Mouse (Mus musculus) midbrain, embryonic 15.5 days (tissue): ENCODE measurements around the gene Ccdc73. TPM values are rescaled to one million over a fixed set of nuclear protein-coding genes. Genes with fewer than 3 reads are reported as not detected.

Source experiments
- ATAC-seq: fragments of 200-750 bp; cut with Nextera tagmentation; replicated peaks from 2 replicates; pipeline ENCODE4 v1.8.0; 2017; ENCODE audit warnings: moderate TSS enrichment
- H3K27ac ChIP-seq: fragments of 300-500 bp; sonication (generic); 2 replicates; pipeline ENCODE4 v1.5.1; 2015; ENCODE audit warnings: mild to moderate bottlenecking, inconsistent platforms
- H3K27me3 ChIP-seq: fragments of 300-500 bp; sonication (generic); replicated peaks from 2 replicates; pipeline ENCODE4 v1.6.1; 2015; ENCODE audit warnings: inconsistent platforms
- H3K36me3 ChIP-seq: fragments of 300-500 bp; sonication (generic); replicated peaks from 2 replicates; pipeline ENCODE4 v1.6.1; 2015; ENCODE audit warnings: inconsistent platforms
- H3K4me1 ChIP-seq: fragments of 300-500 bp; sonication (generic); 2 replicates; pipeline ENCODE4 v1.6.1; 2015; ENCODE audit warnings: inconsistent platforms
- H3K4me2 ChIP-seq: fragments of 300-500 bp; sonication (generic); 2 replicates; pipeline ENCODE4 v1.6.1; 2015; ENCODE audit warnings: inconsistent platforms, mild to moderate bottlenecking, moderate library complexity
- H3K4me3 ChIP-seq: fragments of 300-500 bp; sonication (generic); 2 replicates; pipeline ENCODE4 v1.5.1; 2015; ENCODE audit warnings: mild to moderate bottlenecking, inconsistent platforms
- H3K9ac ChIP-seq: fragments of 300-500 bp; sonication (generic); 2 replicates; pipeline ENCODE4 v1.6.1; 2015; ENCODE audit warnings: mild to moderate bottlenecking, inconsistent platforms
- H3K9me3 ChIP-seq: fragments of 300-500 bp; sonication (generic); 2 replicates; pipeline ENCODE4 v1.6.1; 2016; ENCODE audit warnings: inconsistent platforms
- WGBS: fragments of 180-500 bp; shearing (Covaris S2); methylation state at CpG from one replicate; pipeline ENCODE4 v1.1.7; 2015; ENCODE audit warnings: mixed read lengths; 5-methylcytosine and 5-hydroxymethylcytosine counted together
- polyA plus RNA-seq: library from polyadenylated mRNA; unstranded; fragments of >200 nt; fragmentation: Nextera tagmentation; extraction: Ambion mirVana; gene quantifications from 2 replicates; pipeline ENCODE4 v1.2.1, GENCODE M21; 2015

Ccdc73 gene
- polyA plus RNA-seq, 1 experiment from 2014 or later, result 5.2 TPM

DNA sequence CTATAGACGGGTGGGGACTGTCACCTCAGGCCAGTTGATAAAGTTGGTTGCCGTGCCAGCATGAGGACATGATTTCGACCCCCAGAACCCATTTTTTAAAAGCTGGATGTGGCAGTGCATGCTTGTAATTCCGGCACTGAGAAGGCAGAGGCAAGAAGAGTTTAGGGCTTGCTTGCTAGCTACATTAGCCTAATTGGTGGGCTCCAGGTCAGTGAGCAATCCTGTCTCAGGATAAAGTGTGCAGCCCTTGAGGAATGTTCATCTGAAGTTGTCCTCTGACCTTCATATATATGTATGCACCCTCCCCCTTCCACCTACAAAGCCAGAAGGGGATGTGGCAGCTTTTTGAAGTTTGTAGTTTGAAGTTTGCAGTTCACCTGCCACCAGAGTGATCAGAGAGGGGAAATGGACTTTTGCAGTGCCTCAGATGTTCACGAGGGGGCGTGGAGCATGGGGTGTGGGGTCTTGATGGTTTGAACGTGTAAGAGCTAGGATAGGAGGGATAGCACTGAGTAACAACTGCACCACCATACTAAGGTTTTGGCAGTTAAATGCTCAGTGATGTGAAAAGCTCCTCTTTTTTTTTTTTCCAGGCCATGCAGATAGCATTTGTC is 170.5 kb downstream of the Ccdc73 start:
- Histone ChIP-seq H3K9ac (no peak overlapping the region), H3K36me3 (no peaks in the 10 kb centered on the region), H3K4me1 (no peaks in the 10 kb centered on the region), H3K27ac (no peak overlapping the region), H3K9me3 (no peaks in the 10 kb centered on the region), H3K4me3 (no peak overlapping the region), H3K27me3 (no peaks in the 10 kb centered on the region), H3K4me2 (no peak overlapping the region)
- ATAC-seq, result no peak
- 80% methylated on average over 7 of the region's 7 CpGs for WGBS

DNA sequence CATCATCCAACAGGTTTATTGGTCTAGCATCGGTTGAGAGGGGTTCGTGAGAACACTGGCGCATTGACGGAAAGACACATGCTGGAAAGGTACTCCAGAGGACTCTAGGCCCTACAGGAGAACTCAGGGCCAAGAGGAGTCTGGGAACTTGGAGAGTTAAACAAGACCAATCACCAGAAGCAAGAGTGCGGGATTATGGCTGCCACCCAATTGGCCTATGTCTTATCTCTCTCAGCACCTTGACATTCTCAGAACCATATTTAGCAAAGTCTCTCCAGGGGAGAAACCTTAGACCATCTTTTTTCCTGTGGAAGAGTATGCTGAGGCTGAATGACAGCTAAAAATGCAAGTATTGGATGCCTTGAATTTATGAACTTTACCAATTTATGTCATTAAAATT is 171.3 kb downstream of the Ccdc73 start:
- no peak for ATAC-seq
- no peak overlapping the region for H3K4me3 ChIP-seq
- H3K27ac ChIP-seq, result no peak overlapping the region
- no peak overlapping the region for H3K9ac ChIP-seq
- no peak overlapping the region for H3K4me2 ChIP-seq
- no peaks in the 10 kb centered on the region for H3K9me3 ChIP-seq
- no peaks in the 10 kb centered on the region for H3K4me1 ChIP-seq
- no peaks in the 10 kb centered on the region for H3K36me3 ChIP-seq
- WGBS, result 95% methylated on average over 5 of the region's 5 CpGs
- H3K27me3 ChIP-seq, result no peaks in the 10 kb centered on the region

DNA sequence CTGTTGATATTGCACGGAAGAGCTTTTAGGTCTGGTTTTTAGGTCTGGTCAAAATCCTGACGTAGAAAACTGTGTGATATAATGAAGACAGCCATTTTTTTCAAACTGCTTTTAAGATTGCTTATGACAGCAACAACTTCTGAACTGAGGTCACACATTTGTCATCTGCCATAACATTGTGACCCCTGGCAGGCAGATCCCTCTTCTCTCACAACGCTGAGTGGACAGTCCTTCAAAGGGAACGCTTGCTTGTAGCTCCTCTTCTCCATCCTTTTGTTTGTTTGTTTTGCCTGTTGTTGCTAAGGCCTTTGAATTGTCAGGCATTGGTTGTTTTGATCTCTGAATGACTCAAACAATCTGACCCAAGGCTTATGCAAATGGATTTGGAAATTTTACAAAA is 173.3 kb downstream of the Ccdc73 start:
- Histone ChIP-seq H3K36me3 (no peaks in the 10 kb centered on the region), H3K27me3 (no peaks in the 10 kb centered on the region), H3K4me2 (no peak overlapping the region), H3K9me3 (no peaks in the 10 kb centered on the region), H3K4me3 (no peak overlapping the region), H3K27ac (no peak overlapping the region), H3K4me1 (no peaks in the 10 kb centered on the region), H3K9ac (no peak overlapping the region)
- 79% methylated on average over 4 of the region's 4 CpGs for WGBS
- ATAC-seq, result no peak

DNA sequence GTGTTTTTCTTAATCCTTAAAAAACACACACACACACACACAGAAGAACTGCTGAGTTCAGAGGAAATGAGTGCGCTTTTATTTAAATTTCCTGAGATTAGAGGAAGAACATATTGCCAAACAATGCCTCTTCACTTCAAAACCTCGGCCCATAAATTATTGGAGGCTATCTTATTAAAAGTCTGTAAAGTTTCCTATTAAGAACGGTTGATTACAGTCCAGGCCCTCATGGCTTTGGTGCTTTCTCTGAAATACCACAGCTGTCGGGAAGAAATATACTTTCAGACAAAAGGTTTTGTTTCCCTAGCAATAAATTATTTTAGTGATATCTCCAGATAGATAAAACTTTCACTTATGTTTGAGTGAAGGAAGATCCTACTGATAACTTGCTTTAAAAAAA is 175.5 kb downstream of the Ccdc73 start:
- no peak overlapping the region for H3K9ac ChIP-seq
- H3K27me3 ChIP-seq, result no peaks in the 10 kb centered on the region
- no peaks in the 10 kb centered on the region for H3K4me1 ChIP-seq
- 75% methylated on average over 4 of the region's 4 CpGs for WGBS
- H3K4me2 ChIP-seq, result no peak overlapping the region
- no peak overlapping the region for H3K4me3 ChIP-seq
- no peak overlapping the region for H3K27ac ChIP-seq
- no peaks in the 10 kb centered on the region for H3K36me3 ChIP-seq
- H3K9me3 ChIP-seq, result no peaks in the 10 kb centered on the region
- ATAC-seq, result no peak

DNA sequence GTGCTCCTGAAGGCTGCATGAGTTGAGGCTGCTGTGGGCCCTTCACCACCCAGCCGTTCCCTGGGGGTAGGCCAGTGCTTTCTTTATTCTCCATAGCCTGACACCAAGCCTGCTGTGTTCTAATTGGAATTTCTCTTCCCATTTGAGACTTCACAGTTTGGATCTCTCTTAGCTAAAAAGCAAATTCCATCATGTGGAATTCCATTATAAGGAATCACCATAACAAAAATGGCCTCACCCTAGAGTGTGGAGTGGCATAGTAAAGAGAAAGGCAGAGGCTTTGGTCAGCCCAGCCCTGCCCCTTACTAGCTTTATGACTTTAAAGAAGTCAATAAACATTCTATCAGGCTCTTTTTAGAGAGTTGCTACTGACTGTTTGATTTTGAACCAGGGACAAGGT is 180.7 kb downstream of the Ccdc73 start:
- Histone ChIP-seq H3K27ac (no peak overlapping the region), H3K4me3 (no peak overlapping the region), H3K4me1 (no peaks in the 10 kb centered on the region), H3K9ac (no peak overlapping the region), H3K27me3 (no peaks in the 10 kb centered on the region), H3K36me3 (no peaks in the 10 kb centered on the region), H3K4me2 (no peak overlapping the region), H3K9me3 (no peaks in the 10 kb centered on the region)
- 15% methylated on average over 1 of the region's 1 CpGs for WGBS
- ATAC-seq, result no peak

DNA sequence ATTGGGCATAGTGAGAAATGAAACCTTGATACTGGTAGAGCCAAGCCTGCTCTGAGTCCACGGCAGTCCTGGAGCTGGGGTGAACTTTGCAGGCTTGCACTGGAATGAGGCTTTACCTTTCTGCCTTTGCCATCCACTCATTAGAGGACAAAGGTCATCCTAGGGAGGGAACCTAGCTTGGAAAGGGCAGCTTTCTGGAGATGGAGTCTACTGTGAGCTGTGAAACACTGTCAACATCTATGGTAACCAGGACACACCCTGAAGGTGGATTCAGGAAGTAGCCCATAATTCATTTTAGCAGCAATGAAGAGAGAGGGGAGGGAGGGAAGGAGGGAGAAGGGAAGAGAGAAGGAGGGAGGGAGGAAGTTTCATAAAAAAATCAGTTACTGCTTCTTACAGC is 187.9 kb downstream of the Ccdc73 start:
- Histone ChIP-seq H3K27me3 (no peaks in the 10 kb centered on the region), H3K4me3 (no peak overlapping the region), H3K9ac (no peak overlapping the region), H3K27ac (no peak overlapping the region), H3K4me1 (no peaks in the 10 kb centered on the region), H3K36me3 (no peaks in the 10 kb centered on the region), H3K4me2 (no peak overlapping the region), H3K9me3 (no peaks in the 10 kb centered on the region)
- WGBS, result 76% methylated on average over 1 of the region's 1 CpGs
- ATAC-seq, result no peak

DNA sequence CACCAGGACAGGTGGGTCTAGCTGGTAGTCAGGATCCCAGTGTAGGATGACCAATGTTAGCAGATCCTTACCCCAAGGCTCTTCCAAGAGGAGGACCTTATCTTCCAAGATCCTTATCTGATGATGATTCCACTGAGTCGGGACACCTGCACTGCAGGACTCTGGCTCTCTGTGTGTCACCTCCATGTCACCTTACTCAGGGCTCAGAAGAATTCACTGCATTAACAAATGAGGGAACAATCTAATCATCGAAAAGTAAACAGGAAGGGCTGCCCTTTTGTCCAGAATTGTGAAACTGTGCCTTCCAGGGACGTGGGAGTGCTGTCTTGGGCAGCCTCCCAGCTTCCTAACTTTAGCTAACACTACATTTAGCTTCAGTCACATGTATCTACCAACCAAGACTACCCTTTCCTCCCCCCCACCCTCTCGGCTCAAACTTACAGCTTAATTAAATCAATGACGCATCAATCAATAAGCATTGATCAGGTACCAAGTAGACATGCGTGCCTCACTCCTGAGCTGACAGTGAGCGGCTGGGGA is 191.0 kb downstream of the Ccdc73 start:
- no peak overlapping the region for H3K27ac ChIP-seq
- H3K9me3 ChIP-seq, result no peaks in the 10 kb centered on the region
- 74% methylated on average over 7 of the region's 7 CpGs for WGBS
- H3K9ac ChIP-seq, result no peak overlapping the region
- H3K27me3 ChIP-seq, result no peaks in the 10 kb centered on the region
- no peaks in the 10 kb centered on the region for H3K4me1 ChIP-seq
- no peak overlapping the region for H3K4me2 ChIP-seq
- ATAC-seq, result no peak
- H3K4me3 ChIP-seq, result no peak overlapping the region
- no peaks in the 10 kb centered on the region for H3K36me3 ChIP-seq

DNA sequence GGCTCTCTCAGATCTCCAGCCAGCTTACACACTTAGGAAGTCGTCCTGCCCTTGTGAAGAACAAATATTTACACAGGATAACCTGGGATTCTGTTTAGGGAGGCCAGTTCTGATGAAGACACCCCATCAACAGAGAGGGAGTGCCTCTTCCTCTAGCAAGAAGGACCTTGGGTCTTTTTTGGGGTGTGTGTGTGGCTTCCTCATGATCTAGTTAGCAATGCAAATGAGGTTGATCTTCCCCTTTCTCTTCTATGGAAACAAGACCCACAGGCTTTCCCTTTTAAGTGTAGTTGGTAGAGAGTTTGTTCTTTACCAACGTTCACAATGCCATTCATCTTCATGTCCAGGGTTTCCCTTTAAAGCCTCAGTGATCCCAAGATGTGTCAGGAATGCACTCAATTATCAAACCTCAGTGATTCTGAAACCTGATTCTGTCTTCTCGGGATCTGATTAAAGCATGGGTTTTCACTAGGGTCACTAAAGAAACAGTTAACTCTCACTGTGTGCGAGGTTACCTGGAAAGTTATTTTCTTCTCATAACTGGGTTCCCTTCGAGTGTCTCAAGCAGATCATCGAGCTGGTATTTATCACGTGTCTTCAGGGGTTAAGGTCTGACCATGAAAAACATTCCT is 195.3 kb downstream of the Ccdc73 start:
- Histone ChIP-seq H3K9me3 (no peaks in the 10 kb centered on the region), H3K27ac (no peak overlapping the region), H3K9ac (no peak overlapping the region), H3K4me2 (no peak overlapping the region), H3K27me3 (no peaks in the 10 kb centered on the region), H3K36me3 (no peaks in the 10 kb centered on the region), H3K4me3 (no peak overlapping the region), H3K4me1 (no peaks in the 10 kb centered on the region)
- 57% methylated on average over 7 of the region's 7 CpGs for WGBS
- ATAC-seq, result no peak

Other genes starting within 250 kb of the Ccdc73 start
- 59.5 and 65.1 TPM in 2 replicates for gene Tcp11l1, start 155.6 kb upstream of the Ccdc73 start, polyA plus RNA-seq
- 0.19 and 0.34 TPM in 2 replicates for gene Pin1rt1, start 151.4 kb upstream of the Ccdc73 start, polyA plus RNA-seq
- 1.0 and 1.4 TPM in 2 replicates for gene Depdc7, start 124.9 kb upstream of the Ccdc73 start, polyA plus RNA-seq
- 6.5 and 7.1 TPM in 2 replicates for gene Qser1, start 51.0 kb upstream of the Ccdc73 start, polyA plus RNA-seq
- 0.40 and 0.44 TPM in 2 replicates for gene Prrg4, start 17.9 kb upstream of the Ccdc73 start, polyA plus RNA-seq
- gene Eif3m, start 149.3 kb downstream of the Ccdc73 start, polyA plus RNA-seq, result 154 TPM in 2 replicates
- gene Gm11060, start 224.2 kb downstream of the Ccdc73 start, polyA plus RNA-seq, result not detected in 2 replicates